Mouse (Mus musculus) heart, embryonic 14.5 days (tissue): ENCODE results near the gene F2rl3. TPM values are rescaled to one million over a fixed set of nuclear protein-coding genes. Genes with fewer than 3 reads are reported as not detected.

Source experiments
- ATAC-seq: fragments of 200-750 bp; cut with Nextera tagmentation; 2 replicates; pipeline ENCODE4 v1.8.0; 2017; ENCODE audit warnings: low read depth, moderate TSS enrichment; ENCODE audit not compliant: insufficient number of reproducible peaks, insufficient read depth, low FRiP score
- H3K27ac ChIP-seq, 2 experiments: fragments of 200-500 bp in 1 of 2; fragments of 300-500 bp in 1 of 2; sonication (generic) in 1 of 2; replicated peaks in 1 of 2; 2 replicates each; pipeline ENCODE4 v1.5.1; 2012 to 2014; ENCODE audit warnings: low read depth in 2 of 2, low read length in 2 of 2, control low read depth in 1 of 2, mild to moderate bottlenecking in 1 of 2, mixed read lengths in 1 of 2; ENCODE audit not compliant: control insufficient read depth in 1 of 2, insufficient read depth in 1 of 2
- H3K27me3 ChIP-seq: fragments of 300-500 bp; sonication (generic); 2 replicates; pipeline ENCODE4 v1.6.1; 2014; ENCODE audit warnings: mild to moderate bottlenecking, low read length, control low read depth; ENCODE audit not compliant: control insufficient read depth, insufficient read depth
- H3K36me3 ChIP-seq: fragments of 300-500 bp; sonication (generic); 2 replicates; pipeline ENCODE4 v1.6.1; 2014; ENCODE audit warnings: mild to moderate bottlenecking, control low read depth, low read length, mixed read lengths; ENCODE audit not compliant: control insufficient read depth, insufficient read depth
- H3K4me1 ChIP-seq, 2 experiments: fragments of 200-500 bp in 1 of 2; fragments of 300-500 bp in 1 of 2; sonication (generic) in 1 of 2; 2 replicates each; pipeline ENCODE4 v1.6.1; 2012 to 2014; ENCODE audit warnings: low read length in 2 of 2, control low read depth in 1 of 2, mixed read lengths in 1 of 2; ENCODE audit not compliant: control insufficient read depth in 2 of 2, insufficient read depth in 2 of 2
- H3K4me2 ChIP-seq: fragments of 300-500 bp; sonication (generic); 2 replicates; pipeline ENCODE4 v1.6.1; 2014; ENCODE audit warnings: mild to moderate bottlenecking, low read length
- H3K4me3 ChIP-seq, 2 experiments: fragments of 200-500 bp in 1 of 2; fragments of 300-500 bp in 1 of 2; sonication (generic) in 1 of 2; 2 replicates each; pipeline ENCODE4 v1.5.1; 2012 to 2014; ENCODE audit warnings: low read length in 2 of 2, mild to moderate bottlenecking in 2 of 2, control low read depth in 1 of 2, low read depth in 1 of 2, moderate library complexity in 1 of 2; ENCODE audit not compliant: control insufficient read depth in 1 of 2, insufficient read depth in 1 of 2
- H3K9ac ChIP-seq: fragments of 300-500 bp; sonication (generic); 2 replicates; pipeline ENCODE4 v1.6.1; 2014; ENCODE audit warnings: mild to moderate bottlenecking, low read length
- H3K9me3 ChIP-seq: fragments of 300-500 bp; sonication (generic); 2 replicates; pipeline ENCODE4 v1.6.1; 2016; ENCODE audit warnings: low read length, control low read depth; ENCODE audit not compliant: control insufficient read depth
- WGBS: fragments of 180-500 bp; shearing (Covaris S2); extraction: QIAGEN DNeasy Blood & Tissue Kit; methylation state at CpG from one replicate; pipeline ENCODE4 v1.1.7; 2014; 5-methylcytosine and 5-hydroxymethylcytosine counted together
- polyA plus RNA-seq: library from polyadenylated mRNA; unstranded; fragments of >200 nt; fragmentation: Nextera tagmentation; extraction: Ambion mirVana; gene quantifications from 2 replicates; pipeline ENCODE4 v1.2.1, GENCODE M21; 2014

The F2rl3 gene
- polyA plus RNA-seq, 1 experiment from 2014 or later, result 0.59 TPM

DNA sequence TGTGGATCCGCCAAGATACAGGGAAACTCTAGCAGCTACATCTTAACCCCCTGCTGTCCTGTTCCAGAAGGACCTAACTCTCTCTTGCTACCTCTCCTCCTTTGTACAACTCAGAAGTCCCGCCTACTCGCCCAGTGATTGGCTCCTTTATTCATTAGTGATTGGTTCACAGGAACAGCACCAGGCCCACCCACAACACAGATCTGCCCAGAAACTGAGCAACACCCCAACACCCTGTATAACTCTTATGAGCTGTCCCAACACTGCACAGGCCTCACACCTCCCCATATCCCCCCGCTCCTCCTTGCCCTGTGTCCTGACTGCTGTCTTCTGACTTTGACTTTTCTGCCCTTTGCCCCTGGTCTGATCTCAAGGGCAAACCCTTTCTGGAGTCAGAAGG is 4.0 kb downstream of the F2rl3 start:
- no peak overlapping the region for H3K4me3 ChIP-seq
- ATAC-seq, result no peak
- no peaks in the 10 kb centered on the region for H3K9me3 ChIP-seq
- H3K4me1 ChIP-seq, result peaks cover 0 to 4% of the 10 kb centered on the region in 2 experiments; a peak in 2 of 4 replicates
- no peak overlapping the region for H3K4me2 ChIP-seq
- H3K9ac ChIP-seq, result no peak overlapping the region
- H3K36me3 ChIP-seq, result no peaks in the 10 kb centered on the region
- WGBS, result 65% methylated on average over 4 of the region's 4 CpGs
- no peak overlapping the region for H3K27ac ChIP-seq
- no peaks in the 10 kb centered on the region for H3K27me3 ChIP-seq

DNA sequence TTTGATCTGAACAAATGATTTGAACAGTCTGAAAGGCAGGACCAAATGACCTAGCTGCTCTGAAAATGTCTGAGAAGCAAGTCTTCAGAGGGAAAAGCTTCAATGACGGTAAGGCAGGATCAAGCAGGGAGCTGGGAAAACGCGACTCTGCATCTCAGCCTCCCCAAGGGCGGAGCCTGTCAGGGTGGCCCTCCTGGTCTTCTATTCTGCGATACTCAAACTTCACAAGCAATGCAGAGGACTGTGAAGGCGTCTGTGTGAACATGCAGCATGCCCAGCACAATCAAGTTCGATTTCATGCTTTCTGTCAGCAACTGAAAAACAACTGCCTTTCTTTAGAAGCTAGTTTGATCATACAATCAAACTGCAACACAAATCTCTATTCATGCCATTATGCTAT is 5.1 kb downstream of the F2rl3 start:
- no peaks in the 10 kb centered on the region for H3K27me3 ChIP-seq
- H3K9me3 ChIP-seq, result no peaks in the 10 kb centered on the region
- H3K36me3 ChIP-seq, result no peaks in the 10 kb centered on the region
- no peak overlapping the region for H3K27ac ChIP-seq
- H3K4me3 ChIP-seq, result no peak overlapping the region
- peaks cover 0 to 2% of the 10 kb centered on the region in 2 experiments; a peak in 1 of 4 replicates for H3K4me1 ChIP-seq
- no peak overlapping the region for H3K4me2 ChIP-seq
- ATAC-seq, result no peak
- H3K9ac ChIP-seq, result no peak overlapping the region
- 27% methylated on average over 7 of the region's 7 CpGs for WGBS

DNA sequence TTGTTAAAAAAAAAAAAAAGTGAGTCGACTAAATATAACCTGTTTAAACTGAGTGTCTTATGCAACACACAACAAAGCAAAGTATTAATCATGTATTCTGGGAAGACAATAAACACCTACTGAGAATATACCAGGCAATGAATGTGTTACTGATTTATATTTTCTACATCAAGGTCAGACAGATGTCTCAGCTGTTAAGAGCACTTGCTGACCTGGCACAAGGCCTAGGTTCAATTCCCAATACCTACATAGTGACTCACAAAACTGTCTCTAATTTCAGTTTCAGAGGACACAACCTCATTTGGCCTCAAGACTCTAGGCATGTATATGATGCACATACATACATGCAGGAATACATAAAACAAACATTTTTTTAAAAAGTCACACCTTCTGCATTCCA is 16.1 kb downstream of the F2rl3 start:
- H3K36me3 ChIP-seq, result no peaks in the 10 kb centered on the region
- no peaks in the 10 kb centered on the region for H3K9me3 ChIP-seq
- no peaks in the 10 kb centered on the region for H3K4me1 ChIP-seq
- H3K27me3 ChIP-seq, result no peaks in the 10 kb centered on the region
- H3K27ac ChIP-seq, result no peak overlapping the region
- no peak overlapping the region for H3K9ac ChIP-seq
- no peak for ATAC-seq
- 81% methylated on average over 1 of the region's 1 CpGs for WGBS
- no peak overlapping the region for H3K4me3 ChIP-seq
- no peak overlapping the region for H3K4me2 ChIP-seq

DNA sequence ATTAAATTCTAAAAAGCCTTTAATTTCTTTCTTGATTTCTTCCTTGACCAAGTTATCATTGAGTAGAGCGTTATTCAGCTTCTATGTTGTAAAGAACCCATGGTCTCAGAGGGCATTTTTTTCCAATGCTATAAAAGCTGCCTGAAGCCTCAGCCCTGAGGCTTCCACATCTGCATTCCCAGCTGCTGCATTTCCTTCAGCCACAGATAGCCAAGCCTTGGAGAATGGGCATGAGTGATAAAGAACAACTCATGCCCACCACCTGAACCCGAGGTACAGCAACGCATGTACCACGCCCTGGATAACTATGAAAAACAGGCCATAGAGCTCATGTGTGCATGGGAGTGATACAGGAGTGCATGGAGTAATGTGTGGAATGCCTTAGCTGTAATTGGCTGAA is 19.0 kb downstream of the F2rl3 start:
- Histone ChIP-seq H3K36me3 (no peaks in the 10 kb centered on the region), H3K9me3 (no peaks in the 10 kb centered on the region), H3K9ac (no peak overlapping the region), H3K4me1 (no peaks in the 10 kb centered on the region), H3K4me2 (no peak overlapping the region), H3K4me3 (no peak overlapping the region), H3K27me3 (no peaks in the 10 kb centered on the region), H3K27ac (no peak overlapping the region)
- 76% methylated on average over 4 of the region's 4 CpGs for WGBS
- ATAC-seq, result no peak

DNA sequence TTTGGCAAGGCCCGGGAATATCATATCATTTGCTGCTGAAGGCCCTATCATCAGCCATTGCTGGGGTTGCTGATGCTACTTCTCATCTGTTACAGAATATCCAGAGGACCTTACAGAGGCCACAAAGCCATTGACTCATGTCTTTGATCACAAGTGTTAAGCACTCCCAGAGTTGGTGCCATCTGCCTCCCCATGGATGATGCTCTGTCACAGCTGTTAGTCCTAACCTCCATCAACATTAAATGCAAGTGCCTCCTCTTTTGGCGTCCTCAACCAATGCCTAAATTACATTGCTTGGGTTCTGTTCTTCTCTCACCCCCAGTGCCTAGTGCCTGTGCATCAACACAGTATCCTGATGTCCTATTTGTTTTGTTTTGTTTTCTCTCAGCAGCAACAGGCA is 39.9 kb downstream of the F2rl3 start:
- Histone ChIP-seq H3K4me1 (no peaks in the 10 kb centered on the region), H3K9me3 (no peaks in the 10 kb centered on the region), H3K36me3 (no peaks in the 10 kb centered on the region), H3K27me3 (no peaks in the 10 kb centered on the region), H3K9ac (no peak overlapping the region), H3K4me3 (no peak overlapping the region), H3K4me2 (no peak overlapping the region), H3K27ac (no peak overlapping the region)
- WGBS, result 65% methylated on average over 2 of the region's 2 CpGs
- no peak for ATAC-seq

DNA sequence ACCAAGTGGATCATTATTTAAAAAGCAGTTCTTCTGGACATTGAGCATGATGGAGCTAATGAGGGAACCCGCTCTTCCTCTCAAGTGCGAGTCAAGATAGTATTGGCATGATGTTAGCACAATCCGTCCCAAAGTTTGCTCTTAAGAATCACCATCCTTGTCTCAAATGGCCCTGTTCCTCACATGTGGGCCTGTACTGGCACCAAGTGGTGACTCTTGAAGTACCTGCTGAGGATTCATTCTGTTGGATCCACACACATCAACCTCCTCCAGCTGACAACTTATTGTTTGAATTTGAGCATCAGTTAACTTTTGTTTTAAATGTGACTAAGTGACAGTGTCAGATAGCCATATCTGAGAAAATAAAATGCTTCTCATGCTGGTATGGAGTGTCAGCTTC is 51.0 kb downstream of the F2rl3 start:
- Histone ChIP-seq H3K4me3 (no peak overlapping the region), H3K27me3 (no peaks in the 10 kb centered on the region), H3K9me3 (no peaks in the 10 kb centered on the region), H3K36me3 (peaks cover 26% of the 10 kb centered on the region), H3K27ac (no peak overlapping the region), H3K4me2 (no peak overlapping the region), H3K4me1 (no peaks in the 10 kb centered on the region), H3K9ac (no peak overlapping the region)
- WGBS, result 89% methylated on average over 3 of the region's 3 CpGs
- ATAC-seq, result no peak

Other genes starting within 250 kb of the F2rl3 start
- gene Med26, start 213.6 kb upstream of the F2rl3 start, polyA plus RNA-seq, result 7.3 and 7.8 TPM in 2 replicates
- 122 and 126 TPM in 2 replicates for gene Smim7, start 190.8 kb upstream of the F2rl3 start, polyA plus RNA-seq
- gene Tmem38a, start 189.8 kb upstream of the F2rl3 start, polyA plus RNA-seq, result 97.0 and 98.3 TPM in 2 replicates
- gene Nwd1, start 115.2 kb upstream of the F2rl3 start, polyA plus RNA-seq, result 0.14 and 0.19 TPM in 2 replicates
- gene Sin3b, start 38.6 kb upstream of the F2rl3 start, polyA plus RNA-seq, result 190 and 204 TPM in 2 replicates